Comparison of ENCODE assay signal across 9 mouse cellular contexts in genomic region chr4:133301802-133302201, GRCm38 (mm10). TPM values are rescaled to one million over a fixed set of nuclear protein-coding genes. Genes with fewer than 3 reads are reported as not detected.
A peak's percentile ranks its signal among the peaks of the same experiment; 100 is the strongest.
DNase-seq lines count a peak whose midpoint lies in the region; ATAC-seq and TF ChIP-seq lines count a peak whose summit lies in the region.
"Had no signal": no experiment of that assay in that cellular context is flagged by ENCODE, and none has a peak within 500 bp of the region (broad histone marks: within the 10 kb centered on the region; RNA-seq: fewer than 3 reads in every experiment).

No protein-coding gene starts in this region.

- TF ChIP-seq CTCF in cerebellum, adult 2 months (IDR thresholded peaks at IDR 0.05; ENCODE audit: borderline replicate concordance, insufficient read depth, low read depth, low read length): peak; percentile 83

- no peaks in the 10 kb centered on the region for H3K27me3 ChIP-seq in cerebellum, adult 2 months (ENCODE audit: control insufficient read depth, insufficient read depth, low read length)
- H3K27me3 ChIP-seq in lung, embryonic 16.5 days (ENCODE audit: control insufficient read depth, insufficient read depth, low read depth, low read length): no peaks in the 10 kb centered on the region
- H3K27me3 ChIP-seq: stomach, embryonic 15.5 days had no signal

- 0 out of 2 replicates have a peak, but pooled peaks have one; percentile 21 for ATAC-seq in lung, embryonic 16.5 days (ENCODE audit: low read depth)

- in situ Hi-C loops in ES-E14 (cut with MboI; ENCODE audit: low sequenced_read_pairs in 2 of 2, unreplicated experiment in 2 of 2): loop anchor here in 1 of 2 experiments (5.0 to 10.0 kb wide), 2 partner anchors 85 to 297 kb away; no protein-coding TSS in a partner anchor

- H3K27ac ChIP-seq in ES-E14 (ENCODE audit: insufficient read depth, low read depth, low read length, poor library complexity, severe bottlenecking): no peak overlapping the region
- H3K27ac ChIP-seq in cerebellum, adult 2 months (ENCODE audit: insufficient read depth, low read length): no peak overlapping the region
- no peak overlapping the region for H3K27ac ChIP-seq in lung, embryonic 16.5 days (ENCODE audit: low read length)
- H3K27ac ChIP-seq: stomach, embryonic 15.5 days had no signal

- H3K9me3 ChIP-seq in ES-E14 (ENCODE audit: control insufficient read depth, insufficient read depth, low read depth, low read length): no peaks in the 10 kb centered on the region
- no peaks in the 10 kb centered on the region for H3K9me3 ChIP-seq in lung, embryonic 16.5 days (ENCODE audit: control insufficient read depth, low read length)
- H3K9me3 ChIP-seq: stomach, embryonic 15.5 days had no signal

- no peak overlapping the region for H3K4me2 ChIP-seq in lung, embryonic 16.5 days (ENCODE audit: low read depth, low read length)
- H3K4me2 ChIP-seq: stomach, embryonic 15.5 days had no signal

- H3K9ac ChIP-seq in ES-E14 (ENCODE audit: insufficient read depth, low read depth, low read length, poor library complexity, severe bottlenecking): no peak overlapping the region
- no peak overlapping the region for H3K9ac ChIP-seq in lung, embryonic 16.5 days (ENCODE audit: low read length)
- H3K9ac ChIP-seq: stomach, embryonic 15.5 days had no signal

- peaks cover 71% of the 10 kb centered on the region for H3K36me3 ChIP-seq in ES-E14 (ENCODE audit: control insufficient read depth, insufficient read depth, low read length, poor library complexity, severe bottlenecking)
- H3K36me3 ChIP-seq in lung, embryonic 16.5 days (ENCODE audit: control insufficient read depth, insufficient read depth, low read length): peaks cover 6% of the 10 kb centered on the region; the same call in 1 of the 2 replicates

- no peak overlapping the region for H3K4me3 ChIP-seq in ES-E14 (ENCODE audit: insufficient read depth in 1 of 2, low read depth in 1 of 2, low read length in 2 of 2, poor library complexity in 1 of 2, severe bottlenecking in 1 of 2)
- H3K4me3 ChIP-seq in cerebellum, adult 2 months (replicated peaks; ENCODE audit: insufficient read depth, low read depth, low read length): no peak overlapping the region
- no peak overlapping the region for H3K4me3 ChIP-seq in lung, embryonic 16.5 days (ENCODE audit: low read length)
- H3K4me3 ChIP-seq: stomach, embryonic 15.5 days had no signal

- DNase-seq in adrenal gland, adult (ENCODE audit: inconsistent age in 2 of 2, low spot score in 1 of 2): peak; percentile 66 to 88
- no peak for DNase-seq in adrenal gland, adult 8-10 months
- DNase-seq in ES-E14 (ENCODE audit: low read depth, low spot score): no peak
- peak; percentile 80 to 89 for DNase-seq in cerebellum, adult 2 months
- DNase-seq in frontal cortex, postnatal 36 days (ENCODE audit: low spot score in 2 of 2): peak; percentile 68 to 72
- peak; percentile 73 for DNase-seq in kidney, postnatal 14 days
- DNase-seq in right cerebral cortex, postnatal 10 days (ENCODE audit: low spot score in 2 of 2): peak; percentile 75 to 82

- H3K4me1 ChIP-seq in ES-E14 (ENCODE audit: control insufficient read depth in 2 of 2, insufficient read depth in 2 of 2, low read length in 2 of 2, poor library complexity in 1 of 2): peaks cover 0 to 2% of the 10 kb centered on the region in 2 experiments; a peak in 1 of 4 replicates
- peaks cover 51% of the 10 kb centered on the region for H3K4me1 ChIP-seq in cerebellum, adult 2 months (ENCODE audit: control insufficient read depth, insufficient read depth, low read length)
- H3K4me1 ChIP-seq in lung, embryonic 16.5 days (replicated peaks; ENCODE audit: control insufficient read depth, insufficient read depth, low read length): peaks cover 12% of the 10 kb centered on the region

- TF ChIP-seq POLR2A in cerebellum, adult 2 months (IDR thresholded peaks at IDR 0.05; ENCODE audit: borderline replicate concordance, insufficient read depth, low read length): no peak

- WGBS in cerebellum, adult 2 months: 11% methylated on average over 4 of the region's 4 CpGs
- WGBS in lung, embryonic 16.5 days: 23% methylated on average over 4 of the region's 4 CpGs

TF ChIP-seq in ES-E14, 5 proteins besides CTCF, POLR2A, EP300 and RAD21:
- no peak for TF ChIP-seq MAFK (IDR thresholded peaks at IDR 0.05; ENCODE audit: insufficient read depth, low read depth, low read length)
- TF ChIP-seq CHD2 (IDR thresholded peaks at IDR 0.05; ENCODE audit: low read depth, low read length): no peak
- peak; percentile 24; the same call in 1 of the 2 replicates for TF ChIP-seq ZC3H11A (IDR thresholded peaks at IDR 0.05; ENCODE audit: borderline replicate concordance, low read depth, low read length)

RNA-seq across cellular contexts. Expression of gene Tmem222, which starts 24.2 kb away (rescaled TPM):
- total RNA-seq in adrenal gland, adult 8-10 months (2022): 10 to 100 TPM; 74.7 to 93.2 (median 83.1) TPM
- total RNA-seq in ES-E14 (2012; rRNA removed): 73.3 and 89.4 TPM in 2 replicates
- 152 and 153 TPM in 2 replicates for polyA plus RNA-seq in cerebellum, adult 2 months (2012; rRNA removed)
- polyA plus RNA-seq in lung, embryonic 16.5 days (2015; fragmentation: Nextera tagmentation; extraction: Ambion mirVana): 75.9 and 79.3 TPM in 2 replicates

RNA-seq across cellular contexts. Expression of gene Sytl1, which starts 38.9 kb away (rescaled TPM):
- 1 to 10 TPM in 3 of 4 experiments, under 1 TPM in 1; 0.92 to 2.0 (median 1.1) TPM for total RNA-seq in adrenal gland, adult 8-10 months (2022)
- total RNA-seq in ES-E14 (2012; rRNA removed): 2.0 and 4.4 TPM in 2 replicates
- polyA plus RNA-seq in cerebellum, adult 2 months (2012; rRNA removed): 0.59 and 0.60 TPM in 2 replicates
- polyA plus RNA-seq in lung, embryonic 16.5 days (2015; fragmentation: Nextera tagmentation; extraction: Ambion mirVana): 2.4 and 3.0 TPM in 2 replicates

RNA-seq across cellular contexts. Expression of gene Wdtc1, which starts 51.5 kb away (rescaled TPM):
- total RNA-seq in adrenal gland, adult 8-10 months (2022): 10 to 100 TPM; 49.0 to 73.2 (median 60.2) TPM
- total RNA-seq in ES-E14 (2012; rRNA removed): 65.6 and 91.8 TPM in 2 replicates
- 46.3 and 46.6 TPM in 2 replicates for polyA plus RNA-seq in cerebellum, adult 2 months (2012; rRNA removed)
- 11.3 and 11.8 TPM in 2 replicates for polyA plus RNA-seq in lung, embryonic 16.5 days (2015; fragmentation: Nextera tagmentation; extraction: Ambion mirVana)

Comparison
In these comparisons a context has a peak if more than half of its experiments do, and no peak if none do; other contexts are left out.
1. DNase-seq: peak in adrenal gland, adult (2 of 2), cerebellum, adult 2 months (2 of 2), frontal cortex, postnatal 36 days (2 of 2), kidney, postnatal 14 days (single experiment) and right cerebral cortex, postnatal 10 days (2 of 2); none in adrenal gland, adult 8-10 months (single experiment) and ES-E14 (single experiment).